In the genomic region with DNA sequence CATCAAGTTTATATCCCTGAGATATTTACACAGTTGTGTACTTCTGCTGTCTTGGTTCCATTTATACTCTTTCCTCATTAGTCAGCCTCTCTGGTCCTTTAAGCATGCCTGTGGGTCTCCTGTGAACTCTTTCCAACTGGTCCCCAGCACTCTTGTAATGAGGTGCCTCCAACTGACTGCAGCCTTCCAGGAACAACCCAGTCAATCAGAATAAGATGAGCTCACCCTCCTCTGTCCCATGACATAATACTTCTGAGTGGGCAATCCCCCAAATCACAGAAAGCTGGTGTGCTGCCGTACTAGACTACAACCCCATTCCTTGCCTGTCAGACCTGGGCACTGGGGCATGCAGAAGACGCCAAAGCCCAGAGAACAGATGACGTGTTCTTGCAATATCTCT, we compare ENCODE assay signal across 17 mouse cellular contexts.
"Had no signal": no experiment of that assay in that cellular context is flagged by ENCODE, and none has a peak within 500 bp of the region (broad histone marks: within the 10 kb centered on the region; RNA-seq: fewer than 3 reads in every experiment).

No protein-coding gene starts in this region.

- H3K9ac ChIP-seq: kidney, embryonic 15.5 days; limb, embryonic 13.5 days; liver, embryonic 14.5 days; midbrain, embryonic 15.5 days; neural tube, embryonic 12.5 days had no signal

- H3K9me3 ChIP-seq: kidney, embryonic 15.5 days; limb, embryonic 13.5 days; megakaryocyte, embryonic 14.5 days; midbrain, embryonic 15.5 days; neural tube, embryonic 12.5 days had no signal

- H3K27ac ChIP-seq: kidney, embryonic 15.5 days; limb, embryonic 13.5 days; liver, embryonic 14.5 days; macrophage; midbrain, embryonic 15.5 days; neural tube, embryonic 12.5 days had no signal

- H3K4me1 ChIP-seq: limb, embryonic 13.5 days; midbrain, embryonic 15.5 days; neural tube, embryonic 12.5 days had no signal

- ATAC-seq: midbrain, embryonic 15.5 days had no signal

- H3K4me3 ChIP-seq: kidney, embryonic 15.5 days; limb, embryonic 13.5 days; megakaryocyte, embryonic 14.5 days; midbrain, embryonic 15.5 days; neural tube, embryonic 12.5 days had no signal

- H3K4me2 ChIP-seq: kidney, embryonic 15.5 days; limb, embryonic 13.5 days; midbrain, embryonic 11.5 days; midbrain, embryonic 15.5 days; neural tube, embryonic 12.5 days had no signal

- DNase-seq: kidney, adult 2 months; kidney, postnatal 25 days; layer of hippocampus, adult 9-11 months; left cerebral cortex, postnatal 4 days; retina, postnatal 1 day; right cerebral cortex, postnatal 4 days; spleen, adult 18-20 months; thymus, adult 18-20 months; thymus, postnatal 25 days had no signal

- H3K27me3 ChIP-seq: kidney, embryonic 15.5 days; limb, embryonic 13.5 days; megakaryocyte, embryonic 14.5 days; midbrain, embryonic 15.5 days; neural tube, embryonic 12.5 days had no signal
